Mouse (Mus musculus) lung, adult 18-20 months (tissue): ENCODE measurements around the gene Dyrk2.

Experiments used
- DNase-seq, 2 experiments: peaks; one replicate each; pipeline ENCODE4 v3.0.0; 2022; ENCODE audit warnings: mixed read lengths in 2 of 2

Dyrk2 gene

GRCm38 (mm10) chr10:118870201-118870980 lies at the start of gene Dyrk2:
Dyrk2 (minus strand) TSS chr10:118870209.
- DNase-seq = peak; percentile 33 to 43

- DNase-seq = no peak
These were observed 32.6 kb upstream of the Dyrk2 start for GRCm38 (mm10) chr10:118902625-118903024.

- no peak for DNase-seq
These were observed 23.6 kb upstream of the Dyrk2 start for GRCm38 (mm10) chr10:118893645-118894044.

- no peak for DNase-seq
These were observed 14.1 kb upstream of the Dyrk2 start for GRCm38 (mm10) chr10:118884126-118884525.

GRCm38 (mm10) chr10:118883317-118883716 lies 13.3 kb upstream of the Dyrk2 start:
- DNase-seq = no peak

- DNase-seq = peak; percentile 30 to 38
These were observed 12.4 kb upstream of the Dyrk2 start for GRCm38 (mm10) chr10:118882258-118882885.

GRCm38 (mm10) chr10:118880776-118881175 lies 10.8 kb upstream of the Dyrk2 start:
- DNase-seq = no peak

GRCm38 (mm10) chr10:118872196-118872595 lies 2.2 kb upstream of the Dyrk2 start:
- DNase-seq = no peak

GRCm38 (mm10) chr10:118869591-118870001 lies 413 bp downstream of the Dyrk2 start:
- DNase-seq = peak; percentile 84 to 88

- DNase-seq = peak; percentile 76 to 80
These were observed 1.1 kb downstream of the Dyrk2 start for GRCm38 (mm10) chr10:118868601-118869590.

GRCm38 (mm10) chr10:118867896-118868600 lies 2.0 kb downstream of the Dyrk2 start:
- DNase-seq = peak; percentile 32 to 46

- no peak for DNase-seq
These were observed 2.6 kb downstream of the Dyrk2 start for GRCm38 (mm10) chr10:118867304-118867895.

GRCm38 (mm10) chr10:118864976-118865375 lies 5.0 kb downstream of the Dyrk2 start:
- no peak for DNase-seq

GRCm38 (mm10) chr10:118863611-118864010 lies 6.4 kb downstream of the Dyrk2 start:
- DNase-seq = no peak

- no peak for DNase-seq
These were observed 7.8 kb downstream of the Dyrk2 start for GRCm38 (mm10) chr10:118862233-118862632.

GRCm38 (mm10) chr10:118861234-118862025 lies 8.6 kb downstream of the Dyrk2 start:
- DNase-seq = peak in 1 of 2 experiments; percentile 35

- no peak for DNase-seq
These were observed 10.4 kb downstream of the Dyrk2 start for GRCm38 (mm10) chr10:118859655-118860054.

- no peak for DNase-seq
These were observed 15.4 kb downstream of the Dyrk2 start for GRCm38 (mm10) chr10:118854641-118855040.

- no peak for DNase-seq
These were observed 17.5 kb downstream of the Dyrk2 start for GRCm38 (mm10) chr10:118852554-118852953.

GRCm38 (mm10) chr10:118848501-118848900 lies 21.5 kb downstream of the Dyrk2 start:
- no peak for DNase-seq

- DNase-seq = no peak
These were observed 22.9 kb downstream of the Dyrk2 start for GRCm38 (mm10) chr10:118846991-118847545.
